Mouse (Mus musculus): ENCODE results near the gene Edar. TPM values are rescaled to one million over a fixed set of nuclear protein-coding genes. Genes with fewer than 3 reads are reported as not detected.

Edar gene
- polyA plus RNA-seq, 1 experiment from 2014 or later = 3.5 TPM

GRCm38 (mm10) chr10:58657731-58658130, 17.7 kb downstream of the Edar start:
- Histone ChIP-seq H3K4me1 (ENCODE audit: control insufficient read depth, insufficient read depth, low read length) (peaks cover 1% of the 10 kb centered on the region; the same call in 1 of the 2 replicates), H3K9ac (replicated peaks; ENCODE audit: low read depth, low read length) (no peak overlapping the region), H3K27me3 (ENCODE audit: control insufficient read depth, insufficient read depth, low read length) (no peaks in the 10 kb centered on the region), H3K4me2 (replicated peaks; ENCODE audit: low read depth, low read length) (no peak overlapping the region), H3K36me3 (ENCODE audit: control insufficient read depth, insufficient read depth, low read length) (no peaks in the 10 kb centered on the region), H3K4me3 (ENCODE audit: low read depth, low read length) (no peak overlapping the region), H3K27ac (ENCODE audit: low read length) (no peak overlapping the region), H3K9me3 (ENCODE audit: control insufficient read depth, low read depth, low read length) (no peaks in the 10 kb centered on the region)
- WGBS = 30% methylated on average over 2 of the region's 2 CpGs
- no peak for ATAC-seq (ENCODE audit: insufficient number of reproducible peaks, insufficient read depth, low FRiP score, low read depth)

GRCm38 (mm10) chr10:58653679-58654078, 21.8 kb downstream of the Edar start:
- WGBS = 81% methylated on average over 3 of the region's 3 CpGs
- H3K9me3 ChIP-seq (ENCODE audit: control insufficient read depth, low read depth, low read length) = no peaks in the 10 kb centered on the region
- H3K27ac ChIP-seq (ENCODE audit: low read length) = no peak overlapping the region
- ATAC-seq (ENCODE audit: insufficient number of reproducible peaks, insufficient read depth, low FRiP score, low read depth) = no peak
- H3K4me2 ChIP-seq (replicated peaks; ENCODE audit: low read depth, low read length) = no peak overlapping the region
- H3K36me3 ChIP-seq (ENCODE audit: control insufficient read depth, insufficient read depth, low read length) = no peaks in the 10 kb centered on the region
- no peaks in the 10 kb centered on the region for H3K27me3 ChIP-seq (ENCODE audit: control insufficient read depth, insufficient read depth, low read length)
- no peak overlapping the region for H3K4me3 ChIP-seq (ENCODE audit: low read depth, low read length)
- H3K9ac ChIP-seq (replicated peaks; ENCODE audit: low read depth, low read length) = no peak overlapping the region
- H3K4me1 ChIP-seq (ENCODE audit: control insufficient read depth, insufficient read depth, low read length) = peaks cover 16% of the 10 kb centered on the region

- Histone ChIP-seq H3K9me3 (ENCODE audit: control insufficient read depth, low read depth, low read length) (no peaks in the 10 kb centered on the region), H3K4me1 (ENCODE audit: control insufficient read depth, insufficient read depth, low read length) (peaks cover 16% of the 10 kb centered on the region), H3K4me2 (replicated peaks; ENCODE audit: low read depth, low read length) (peak overlapping the region; percentile 33; the same call in 1 of the 2 replicates), H3K9ac (replicated peaks; ENCODE audit: low read depth, low read length) (no peak overlapping the region), H3K4me3 (ENCODE audit: low read depth, low read length) (no peak overlapping the region), H3K27me3 (ENCODE audit: control insufficient read depth, insufficient read depth, low read length) (no peaks in the 10 kb centered on the region), H3K27ac (ENCODE audit: low read length) (peak overlapping the region; percentile 64; the same call in 1 of the 2 replicates), H3K36me3 (ENCODE audit: control insufficient read depth, insufficient read depth, low read length) (no peaks in the 10 kb centered on the region)
- 24% methylated on average over 10 of the region's 10 CpGs for WGBS
- peak; percentile 43; the same call in 1 of the 2 replicates for ATAC-seq (ENCODE audit: insufficient number of reproducible peaks, insufficient read depth, low FRiP score, low read depth)
Observed at GRCm38 (mm10) chr10:58652418-58653394, 22.7 kb downstream of the Edar start.

- Histone ChIP-seq H3K4me3 (ENCODE audit: low read depth, low read length) (no peak overlapping the region), H3K4me1 (ENCODE audit: control insufficient read depth, insufficient read depth, low read length) (peaks cover 16% of the 10 kb centered on the region), H3K9me3 (ENCODE audit: control insufficient read depth, low read depth, low read length) (no peaks in the 10 kb centered on the region), H3K27me3 (ENCODE audit: control insufficient read depth, insufficient read depth, low read length) (no peaks in the 10 kb centered on the region), H3K4me2 (replicated peaks; ENCODE audit: low read depth, low read length) (peak overlapping the region; percentile 33), H3K9ac (replicated peaks; ENCODE audit: low read depth, low read length) (no peak overlapping the region), H3K27ac (ENCODE audit: low read length) (peak overlapping the region; percentile 34; the same call in 1 of the 2 replicates), H3K36me3 (ENCODE audit: control insufficient read depth, insufficient read depth, low read length) (no peaks in the 10 kb centered on the region)
- 0 out of 2 replicates have a peak, but pooled peaks have one; percentile 8 for ATAC-seq (ENCODE audit: insufficient number of reproducible peaks, insufficient read depth, low FRiP score, low read depth)
- WGBS = 2% methylated on average over 9 of the region's 9 CpGs
Observed at GRCm38 (mm10) chr10:58652045-58652417, 23.4 kb downstream of the Edar start.

- Histone ChIP-seq H3K4me1 (ENCODE audit: control insufficient read depth, insufficient read depth, low read length) (peaks cover 16% of the 10 kb centered on the region), H3K9ac (replicated peaks; ENCODE audit: low read depth, low read length) (no peak overlapping the region), H3K27ac (ENCODE audit: low read length) (peak overlapping the region; percentile 34; the same call in 1 of the 2 replicates), H3K27me3 (ENCODE audit: control insufficient read depth, insufficient read depth, low read length) (no peaks in the 10 kb centered on the region), H3K4me3 (ENCODE audit: low read depth, low read length) (no peak overlapping the region), H3K4me2 (replicated peaks; ENCODE audit: low read depth, low read length) (peak overlapping the region; percentile 33), H3K9me3 (ENCODE audit: control insufficient read depth, low read depth, low read length) (no peaks in the 10 kb centered on the region), H3K36me3 (ENCODE audit: control insufficient read depth, insufficient read depth, low read length) (no peaks in the 10 kb centered on the region)
- peak; percentile 49 for ATAC-seq (ENCODE audit: insufficient number of reproducible peaks, insufficient read depth, low FRiP score, low read depth)
- 5% methylated on average over 22 of the region's 22 CpGs for WGBS
Observed at GRCm38 (mm10) chr10:58651270-58652042, 24.0 kb downstream of the Edar start.

- H3K4me1 ChIP-seq (ENCODE audit: control insufficient read depth, insufficient read depth, low read length) = peaks cover 16% of the 10 kb centered on the region
- no peaks in the 10 kb centered on the region for H3K36me3 ChIP-seq (ENCODE audit: control insufficient read depth, insufficient read depth, low read length)
- H3K9me3 ChIP-seq (ENCODE audit: control insufficient read depth, low read depth, low read length) = no peaks in the 10 kb centered on the region
- no peaks in the 10 kb centered on the region for H3K27me3 ChIP-seq (ENCODE audit: control insufficient read depth, insufficient read depth, low read length)
- ATAC-seq (ENCODE audit: insufficient number of reproducible peaks, insufficient read depth, low FRiP score, low read depth) = no peak
- no peak overlapping the region for H3K4me2 ChIP-seq (replicated peaks; ENCODE audit: low read depth, low read length)
- H3K9ac ChIP-seq (replicated peaks; ENCODE audit: low read depth, low read length) = no peak overlapping the region
- no peak overlapping the region for H3K27ac ChIP-seq (ENCODE audit: low read length)
- 68% methylated on average over 5 of the region's 5 CpGs for WGBS
- H3K4me3 ChIP-seq (ENCODE audit: low read depth, low read length) = no peak overlapping the region
Observed at GRCm38 (mm10) chr10:58648787-58649186, 26.7 kb downstream of the Edar start.

- 53% methylated on average over 5 of the region's 5 CpGs for WGBS
- Histone ChIP-seq H3K4me3 (ENCODE audit: low read depth, low read length) (no peak overlapping the region), H3K4me1 (ENCODE audit: control insufficient read depth, insufficient read depth, low read length) (peaks cover 4% of the 10 kb centered on the region; the same call in 1 of the 2 replicates), H3K27me3 (ENCODE audit: control insufficient read depth, insufficient read depth, low read length) (no peaks in the 10 kb centered on the region), H3K4me2 (replicated peaks; ENCODE audit: low read depth, low read length) (no peak overlapping the region), H3K9me3 (ENCODE audit: control insufficient read depth, low read depth, low read length) (no peaks in the 10 kb centered on the region), H3K36me3 (ENCODE audit: control insufficient read depth, insufficient read depth, low read length) (no peaks in the 10 kb centered on the region), H3K27ac (ENCODE audit: low read length) (no peak overlapping the region), H3K9ac (replicated peaks; ENCODE audit: low read depth, low read length) (no peak overlapping the region)
- ATAC-seq (ENCODE audit: insufficient number of reproducible peaks, insufficient read depth, low FRiP score, low read depth) = peak; percentile 15; the same call in 1 of the 2 replicates
Observed at GRCm38 (mm10) chr10:58644671-58645070, 30.8 kb downstream of the Edar start.

- Histone ChIP-seq H3K36me3 (ENCODE audit: control insufficient read depth, insufficient read depth, low read length) (no peaks in the 10 kb centered on the region), H3K9me3 (ENCODE audit: control insufficient read depth, low read depth, low read length) (no peaks in the 10 kb centered on the region), H3K27me3 (ENCODE audit: control insufficient read depth, insufficient read depth, low read length) (no peaks in the 10 kb centered on the region), H3K4me3 (ENCODE audit: low read depth, low read length) (no peak overlapping the region), H3K27ac (ENCODE audit: low read length) (no peak overlapping the region), H3K9ac (replicated peaks; ENCODE audit: low read depth, low read length) (no peak overlapping the region), H3K4me2 (replicated peaks; ENCODE audit: low read depth, low read length) (no peak overlapping the region), H3K4me1 (ENCODE audit: control insufficient read depth, insufficient read depth, low read length) (peaks cover 4% of the 10 kb centered on the region; the same call in 1 of the 2 replicates)
- no peak for ATAC-seq (ENCODE audit: insufficient number of reproducible peaks, insufficient read depth, low FRiP score, low read depth)
- WGBS = 67% methylated on average over 7 of the region's 7 CpGs
Observed at GRCm38 (mm10) chr10:58644194-58644593, 31.3 kb downstream of the Edar start.
